Mouse (Mus musculus) thymus, adult 2 months (tissue): ENCODE data around the gene Ptprg.

Experiments
- CTCF ChIP-seq: fragments of 200-500 bp; IDR thresholded peaks from 2 replicates; pipeline ENCODE4 v1.5.1; 2012; ENCODE audit warnings: mild to moderate bottlenecking, control low read depth, low read length, moderate library complexity, borderline replicate concordance; ENCODE audit not compliant: control insufficient read depth, poor library complexity, insufficient read depth; ENCODE audit errors: extremely low read depth
- POLR2A ChIP-seq: fragments of 200-500 bp; IDR thresholded peaks from 2 replicates; pipeline ENCODE4 v1.6.1; 2012; ENCODE audit warnings: mild to moderate bottlenecking, low read length, control low read depth, moderate library complexity; ENCODE audit not compliant: control insufficient read depth, poor library complexity, insufficient read depth; ENCODE audit errors: extremely low read depth

DNA sequence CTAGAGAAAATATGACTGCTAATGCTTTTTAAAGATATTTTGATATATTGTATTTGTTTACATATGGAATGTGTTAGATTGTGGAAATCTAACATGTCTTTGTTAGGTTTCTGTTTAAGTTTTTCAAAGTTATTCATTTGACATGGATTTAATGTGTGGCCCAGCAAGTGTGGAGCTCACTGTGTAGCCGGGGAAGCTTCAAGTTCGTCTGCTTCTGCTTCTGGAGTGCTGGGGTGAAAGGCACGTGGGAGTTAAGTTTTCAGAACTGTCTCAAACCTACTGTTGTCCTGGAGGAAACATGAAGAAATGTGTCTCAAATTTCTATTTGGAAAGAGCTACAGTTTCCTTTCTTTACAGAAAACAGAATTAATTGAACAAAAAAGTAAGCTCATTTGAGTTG lies 311.5 kb downstream of the Ptprg start:
- no peak for TF ChIP-seq POLR2A
- TF ChIP-seq CTCF, result no peak
